Mouse (Mus musculus) thymus, adult 2 months (tissue): ENCODE measurements around the gene Cavin1. TPM values are rescaled to one million over a fixed set of nuclear protein-coding genes. Genes with fewer than 3 reads are reported as not detected.
A peak's percentile ranks its signal among the peaks of the same experiment; 100 is the strongest.

Experiments
- DNase-seq: peaks from one replicate; pipeline ENCODE4 v3.0.0; 2021
- H3K27ac ChIP-seq: fragments of 200-500 bp; 2 replicates; pipeline ENCODE4 v1.5.1; 2012; ENCODE audit warnings: low read length, control low read depth; ENCODE audit not compliant: control insufficient read depth, insufficient read depth
- H3K27me3 ChIP-seq: fragments of 200-500 bp; 2 replicates; pipeline ENCODE4 v1.6.1; 2012; ENCODE audit warnings: mild to moderate bottlenecking, low read length, moderate library complexity, mixed read lengths; ENCODE audit not compliant: control insufficient read depth, insufficient read depth
- H3K36me3 ChIP-seq: fragments of 200-500 bp; 2 replicates; pipeline ENCODE4 v1.6.1; 2012; ENCODE audit warnings: mild to moderate bottlenecking, low read length, moderate library complexity; ENCODE audit not compliant: control insufficient read depth, insufficient read depth
- H3K4me1 ChIP-seq: fragments of 200-500 bp; replicated peaks from 2 replicates; pipeline ENCODE4 v1.6.1; 2012; ENCODE audit warnings: low read length; ENCODE audit not compliant: control insufficient read depth, insufficient read depth
- H3K4me3 ChIP-seq: fragments of 200-500 bp; 2 replicates; pipeline ENCODE4 v1.5.1; 2012; ENCODE audit warnings: mild to moderate bottlenecking, low read length, control low read depth, moderate library complexity; ENCODE audit not compliant: control insufficient read depth, insufficient read depth
- CTCF ChIP-seq: fragments of 200-500 bp; IDR thresholded peaks from 2 replicates; pipeline ENCODE4 v1.5.1; 2012; ENCODE audit warnings: mild to moderate bottlenecking, control low read depth, low read length, moderate library complexity, borderline replicate concordance; ENCODE audit not compliant: control insufficient read depth, poor library complexity, insufficient read depth; ENCODE audit errors: extremely low read depth
- POLR2A ChIP-seq: fragments of 200-500 bp; IDR thresholded peaks from 2 replicates; pipeline ENCODE4 v1.6.1; 2012; ENCODE audit warnings: mild to moderate bottlenecking, low read length, control low read depth, moderate library complexity; ENCODE audit not compliant: control insufficient read depth, poor library complexity, insufficient read depth; ENCODE audit errors: extremely low read depth
- WGBS: fragments of 180-500 bp; shearing (Covaris S2); methylation state at CpG from one replicate; pipeline ENCODE4 v1.1.7; 2018; 5-methylcytosine and 5-hydroxymethylcytosine counted together
- polyA plus RNA-seq: library from polyadenylated mRNA; depleted of rRNA; stranded (reverse); fragments of >200 nt; gene quantifications from 2 replicates; pipeline ENCODE4 v1.2.3, GENCODE M21; 2012

Gene Cavin1
- polyA plus RNA-seq, 1 experiment: 22.4 TPM

DNA sequence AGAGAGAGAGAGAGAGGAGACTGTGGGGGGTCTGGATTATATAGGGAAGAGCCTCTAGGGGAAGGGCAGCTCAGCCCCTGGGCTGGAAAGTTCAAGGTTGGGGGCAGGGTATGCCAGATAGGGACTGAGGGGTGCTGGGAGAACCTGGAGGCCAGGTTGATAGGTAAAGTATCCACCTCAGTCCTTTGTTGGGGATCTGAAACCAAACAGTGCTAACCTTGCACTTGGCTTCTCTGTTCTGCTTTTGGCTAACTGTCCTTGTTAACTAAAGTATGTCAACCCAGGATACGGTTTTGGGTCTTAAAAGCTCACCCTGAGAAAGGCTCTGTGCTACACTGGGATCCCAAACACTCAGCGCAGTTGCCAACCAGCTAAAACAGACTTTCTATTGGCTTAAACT lies 19.0 kb upstream of the Cavin1 start:
- TF ChIP-seq POLR2A: no peak
- TF ChIP-seq CTCF: no peak

DNA sequence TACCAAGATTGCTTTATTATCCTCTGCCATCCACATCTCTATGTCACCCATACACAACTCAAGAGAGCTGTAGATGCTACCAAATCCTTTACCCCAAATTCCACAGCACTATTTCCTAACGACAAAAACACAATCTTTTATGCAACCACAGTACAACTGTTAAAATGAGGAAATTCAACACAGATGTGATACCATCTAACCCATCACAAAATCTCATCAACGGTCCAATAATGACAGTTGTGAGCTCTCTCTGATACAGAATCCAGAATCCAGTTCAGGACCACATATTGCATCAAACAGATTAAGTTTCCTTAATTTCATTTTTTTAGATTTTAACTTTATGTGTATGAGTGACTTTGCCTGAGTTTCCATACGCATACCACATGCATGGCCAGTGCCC lies 18.0 kb upstream of the Cavin1 start:
- Histone ChIP-seq H3K27ac (no peak overlapping the region), H3K36me3 (no peaks in the 10 kb centered on the region), H3K4me1 (no peaks in the 10 kb centered on the region; the same call in 1 of the 2 replicates), H3K27me3 (no peaks in the 10 kb centered on the region), H3K4me3 (no peak overlapping the region)
- TF ChIP-seq CTCF: no peak
- TF ChIP-seq POLR2A: no peak
- DNase-seq: no peak
- 36% methylated on average over 3 of the region's 3 CpGs for WGBS

More for the DNA sequence above, 19.0 kb upstream of the Cavin1 start:
- no peaks in the 10 kb centered on the region for H3K36me3 ChIP-seq
- H3K4me3 ChIP-seq: no peak overlapping the region
- 64% methylated on average over 2 of the region's 2 CpGs for WGBS
- H3K27ac ChIP-seq: no peak overlapping the region
- no peaks in the 10 kb centered on the region for H3K27me3 ChIP-seq
- no peaks in the 10 kb centered on the region; the same call in 1 of the 2 replicates for H3K4me1 ChIP-seq
- DNase-seq: no peak

DNA sequence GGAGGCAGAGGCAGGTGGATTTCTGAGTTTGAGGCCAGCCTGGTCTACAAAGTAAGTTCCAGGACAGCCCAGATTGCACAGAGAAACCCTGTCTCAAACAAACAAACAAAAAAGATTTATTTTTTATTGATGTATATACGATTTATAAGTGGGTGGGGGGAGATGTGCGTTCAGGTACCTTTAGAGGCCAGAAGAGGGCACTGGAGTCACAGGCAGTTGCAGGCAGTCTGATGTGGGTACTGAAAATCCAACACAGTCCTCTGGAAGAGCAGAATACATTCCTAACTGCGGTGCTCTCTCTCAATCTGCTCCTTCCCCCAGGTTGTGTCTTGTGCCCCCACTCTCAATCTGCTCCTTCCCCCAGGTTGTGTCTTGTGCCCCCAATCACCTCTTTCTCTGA lies 14.9 kb upstream of the Cavin1 start:
- peaks cover 4% of the 10 kb centered on the region for H3K4me1 ChIP-seq
- no peaks in the 10 kb centered on the region for H3K27me3 ChIP-seq
- H3K36me3 ChIP-seq: no peaks in the 10 kb centered on the region
- no peak overlapping the region for H3K4me3 ChIP-seq
- peak; percentile 19 for DNase-seq
- TF ChIP-seq POLR2A (no peak), CTCF (no peak)
- no peak overlapping the region for H3K27ac ChIP-seq
- 85% methylated on average over 3 of the region's 3 CpGs for WGBS

DNA sequence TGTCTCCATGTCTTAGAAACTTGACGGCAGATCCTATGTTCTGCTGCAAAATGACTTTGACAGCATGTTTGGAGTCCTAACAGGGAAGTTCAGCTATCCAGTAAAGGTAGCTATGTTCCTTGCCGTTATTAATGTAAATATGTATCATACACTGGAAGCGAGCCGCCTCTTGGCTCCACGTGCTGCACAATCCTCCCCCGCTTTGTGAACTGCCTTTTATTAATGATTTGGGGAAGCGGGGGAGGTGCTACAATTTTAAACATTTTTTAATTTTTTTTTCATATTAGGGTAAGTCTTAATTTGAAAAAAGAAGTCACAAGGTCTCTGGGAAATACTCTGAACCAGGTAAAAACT lies 13.1 kb upstream of the Cavin1 start:
- WGBS: 72% methylated on average over 7 of the region's 7 CpGs
- Histone ChIP-seq H3K36me3 (no peaks in the 10 kb centered on the region), H3K27ac (no peak overlapping the region), H3K27me3 (no peaks in the 10 kb centered on the region), H3K4me1 (peaks cover 4% of the 10 kb centered on the region), H3K4me3 (no peak overlapping the region)
- DNase-seq: no peak
- no peak for TF ChIP-seq CTCF
- TF ChIP-seq POLR2A: no peak

DNA sequence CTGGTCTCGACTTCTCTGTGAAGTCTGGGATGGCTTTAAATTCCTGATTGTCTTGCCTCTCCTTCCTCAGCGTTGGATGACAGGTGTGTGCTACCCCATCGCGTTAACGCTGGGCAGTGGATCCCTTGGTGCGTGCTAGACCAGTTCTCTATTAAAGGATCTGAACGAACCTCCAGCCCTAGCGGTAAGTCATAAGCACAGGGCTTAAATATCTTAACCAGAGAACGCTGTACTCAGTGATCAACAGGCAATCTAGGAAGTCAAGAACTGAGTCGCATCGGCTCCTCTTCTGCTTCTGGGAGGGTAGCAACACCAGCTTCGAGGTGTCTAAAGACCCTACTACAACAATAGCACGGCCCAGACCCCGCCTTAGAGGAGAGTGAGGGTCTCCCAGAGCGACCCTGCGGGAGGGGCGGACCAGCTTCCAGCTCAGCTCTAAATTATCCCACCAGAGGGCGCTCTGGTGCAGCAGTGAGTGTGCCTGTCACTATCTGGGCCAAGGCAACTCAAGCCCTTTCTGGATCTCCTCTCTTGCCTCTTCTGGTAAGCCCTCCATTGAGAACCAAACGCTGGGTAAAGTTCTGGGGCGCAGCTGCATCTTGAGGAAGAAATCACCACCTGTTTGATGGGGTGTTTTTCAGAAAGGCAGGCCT lies 12.6 kb upstream of the Cavin1 start:
- Histone ChIP-seq H3K4me1 (peaks cover 4% of the 10 kb centered on the region), H3K27me3 (no peaks in the 10 kb centered on the region), H3K4me3 (no peak overlapping the region), H3K27ac (no peak overlapping the region), H3K36me3 (no peaks in the 10 kb centered on the region)
- DNase-seq: peak; percentile 83
- peak; percentile 93 for TF ChIP-seq CTCF
- no peak for TF ChIP-seq POLR2A
- WGBS: 3% methylated on average over 20 of the region's 20 CpGs

DNA sequence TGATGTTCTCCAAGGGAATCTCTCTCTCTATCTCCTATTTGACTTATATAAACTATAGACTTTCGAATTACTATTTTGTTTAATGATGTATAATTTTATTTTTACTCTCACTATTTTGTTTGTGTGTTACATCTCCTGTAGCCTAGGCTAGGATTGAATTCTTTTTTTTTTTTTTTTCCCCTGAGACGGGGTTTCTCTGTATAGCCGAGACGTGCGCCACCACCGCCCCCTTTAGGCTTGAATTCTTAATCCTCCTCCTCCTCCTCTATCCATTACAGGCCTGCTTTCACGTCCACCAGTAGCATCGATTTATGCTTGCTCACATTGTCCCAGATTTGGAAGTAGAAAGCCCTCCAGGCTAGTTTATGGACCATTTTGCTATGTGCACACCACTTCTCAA lies 11.4 kb upstream of the Cavin1 start:
- Histone ChIP-seq H3K4me3 (no peak overlapping the region), H3K27me3 (no peaks in the 10 kb centered on the region), H3K36me3 (no peaks in the 10 kb centered on the region), H3K27ac (no peak overlapping the region), H3K4me1 (peaks cover 4% of the 10 kb centered on the region)
- no peak for DNase-seq
- WGBS: 76% methylated on average over 8 of the region's 8 CpGs
- TF ChIP-seq CTCF (no peak), POLR2A (no peak)

DNA sequence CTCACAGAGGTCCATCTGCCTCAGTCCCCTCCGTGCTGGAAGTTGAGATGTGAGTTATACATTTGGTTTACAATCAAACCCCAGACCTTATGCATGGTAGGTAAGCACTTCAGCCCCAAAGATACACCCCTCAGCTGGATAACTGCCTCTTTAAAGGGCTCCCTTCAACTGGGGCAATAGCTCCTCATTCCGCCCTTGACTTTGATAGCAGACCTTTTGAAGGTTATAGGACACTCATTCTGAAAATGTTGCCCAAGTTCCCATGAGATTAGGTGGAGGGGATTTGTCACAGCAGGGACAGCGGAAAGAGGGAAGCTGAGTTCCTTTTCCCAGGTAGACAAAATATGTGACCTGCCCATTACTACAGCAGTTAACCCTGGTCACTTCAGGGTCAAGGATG lies 10.5 kb upstream of the Cavin1 start:
- Histone ChIP-seq H3K27me3 (no peaks in the 10 kb centered on the region), H3K4me3 (no peak overlapping the region), H3K4me1 (peaks cover 4% of the 10 kb centered on the region), H3K27ac (no peak overlapping the region), H3K36me3 (no peaks in the 10 kb centered on the region)
- no peak for TF ChIP-seq CTCF
- TF ChIP-seq POLR2A: no peak
- 92% methylated on average over 3 of the region's 3 CpGs for WGBS
- DNase-seq: no peak
